Mouse (Mus musculus): ENCODE data around the gene Itih4. TPM values are rescaled to one million over a fixed set of nuclear protein-coding genes. Genes with fewer than 3 reads are reported as not detected.

Itih4 gene
- polyA plus RNA-seq (2012; rRNA removed), result 0.11 TPM in 2 replicates

DNA sequence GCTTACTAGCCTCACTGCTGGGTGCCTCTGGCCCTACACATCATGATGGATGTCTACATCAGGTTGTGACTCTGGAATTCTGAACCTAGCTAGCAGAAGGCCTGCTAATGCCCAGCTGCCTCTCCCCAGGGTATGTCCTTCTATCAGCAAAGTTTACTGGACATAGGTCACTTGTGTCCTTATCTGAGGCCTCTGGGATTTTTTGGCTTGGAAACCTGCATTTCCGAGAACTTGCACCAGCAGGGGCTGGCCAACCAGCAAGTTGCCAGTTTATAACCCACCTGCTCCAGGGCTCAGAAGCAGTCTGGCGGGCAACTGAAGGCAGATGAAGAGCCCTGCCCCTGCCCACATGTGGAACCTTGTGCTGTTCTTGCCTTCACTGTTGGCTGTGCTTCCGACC, at the start of gene Itih4:
Itih4 (plus strand) TSS at position 273 of the 400 bp plus-strand sequence.

DNA sequence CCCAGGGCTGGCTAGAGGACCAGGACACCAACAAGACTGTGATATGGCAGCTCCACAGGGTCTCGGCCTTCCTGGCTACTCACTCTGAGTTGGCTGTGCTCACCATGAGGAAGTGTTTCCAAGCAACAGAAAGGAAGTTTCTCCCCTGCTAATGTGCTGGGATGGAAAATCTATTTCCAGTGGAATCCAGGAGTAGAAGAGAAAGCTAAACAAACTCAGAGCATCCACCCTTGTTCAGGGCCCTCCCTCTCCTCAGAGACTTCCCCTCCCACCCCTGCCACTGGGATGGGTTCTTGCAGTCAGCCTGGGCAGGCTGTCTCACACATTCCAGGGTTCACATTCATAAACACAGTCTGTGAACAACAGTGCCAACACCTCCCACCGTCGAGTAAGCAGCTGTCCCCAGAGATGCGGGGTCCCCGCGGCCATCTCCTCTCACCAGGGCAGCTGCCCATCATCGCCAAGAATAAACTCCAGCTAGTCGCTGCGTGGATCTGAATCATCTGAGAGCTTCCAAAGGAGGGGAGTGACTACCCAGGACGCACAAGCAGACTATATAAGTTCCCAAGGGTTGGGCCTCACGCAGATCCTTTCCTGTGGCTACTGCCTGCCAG, 7.2 kb upstream of the Itih4 start, which contains the start of gene Mustn1:
Mustn1 (plus strand) TSS at position 243 of the 614 bp plus-strand sequence.

DNA sequence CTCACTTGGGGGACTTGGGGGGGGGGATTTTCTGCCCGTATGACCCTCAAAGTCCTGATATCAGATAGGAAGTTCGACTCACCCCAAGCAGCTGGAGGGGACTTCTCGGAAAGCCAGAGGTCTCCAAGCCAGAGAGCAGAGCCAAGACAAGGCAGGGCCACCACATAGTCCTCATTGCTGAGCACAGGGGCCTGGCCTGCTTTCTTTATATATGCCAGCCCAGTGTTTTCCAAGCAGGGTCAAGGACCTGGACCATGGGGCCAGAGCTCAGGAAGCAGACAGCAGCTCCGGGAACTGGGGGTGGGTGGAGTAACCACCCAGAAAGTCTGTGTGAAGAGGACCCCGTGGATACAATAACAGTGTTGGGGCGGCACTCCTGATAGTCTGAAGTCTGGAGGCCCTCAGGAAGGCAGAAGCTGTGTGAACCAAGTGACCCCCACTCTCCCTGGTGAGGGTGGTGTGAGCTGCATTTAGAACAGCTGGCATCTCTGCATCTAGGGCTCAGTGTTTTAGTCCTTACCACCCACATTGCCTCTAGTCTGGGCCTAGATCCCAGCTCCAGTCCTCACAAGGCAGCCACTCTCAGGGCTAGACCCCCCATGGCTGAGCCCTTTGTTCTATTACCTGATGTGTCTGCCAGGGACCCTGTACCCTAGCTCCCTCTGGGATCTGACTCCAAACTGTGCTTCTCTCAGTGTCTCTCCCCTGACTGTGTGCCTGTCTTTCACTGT, 37.3 kb downstream of the Itih4 start, which contains the start of gene Itih3:
Itih3 (minus strand) TSS at position 386 of the 731 bp plus-strand sequence.

DNA sequence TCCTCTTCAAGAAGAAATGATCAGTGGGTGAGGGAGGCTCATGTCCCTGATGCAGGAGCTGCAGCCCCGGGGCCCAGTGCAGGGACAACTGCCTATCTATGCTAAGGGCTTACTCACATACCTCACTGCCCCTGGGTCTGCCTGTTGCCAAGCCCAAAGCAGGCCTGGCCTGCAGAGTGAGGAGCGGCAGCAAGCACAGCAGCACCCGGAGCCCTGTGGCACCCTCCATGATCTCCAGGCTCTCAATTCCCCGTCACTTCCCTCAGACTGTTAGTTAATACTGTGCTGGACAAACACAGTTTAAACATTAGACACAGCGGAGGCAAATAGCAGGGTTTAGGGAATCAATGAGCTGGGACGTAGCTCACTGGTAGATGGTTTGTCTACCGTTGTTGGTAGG, 56.8 kb downstream of the Itih4 start, which contains the start of gene Itih1:
Itih1 (minus strand) TSS at position 252 of the 400 bp plus-strand sequence.

DNA sequence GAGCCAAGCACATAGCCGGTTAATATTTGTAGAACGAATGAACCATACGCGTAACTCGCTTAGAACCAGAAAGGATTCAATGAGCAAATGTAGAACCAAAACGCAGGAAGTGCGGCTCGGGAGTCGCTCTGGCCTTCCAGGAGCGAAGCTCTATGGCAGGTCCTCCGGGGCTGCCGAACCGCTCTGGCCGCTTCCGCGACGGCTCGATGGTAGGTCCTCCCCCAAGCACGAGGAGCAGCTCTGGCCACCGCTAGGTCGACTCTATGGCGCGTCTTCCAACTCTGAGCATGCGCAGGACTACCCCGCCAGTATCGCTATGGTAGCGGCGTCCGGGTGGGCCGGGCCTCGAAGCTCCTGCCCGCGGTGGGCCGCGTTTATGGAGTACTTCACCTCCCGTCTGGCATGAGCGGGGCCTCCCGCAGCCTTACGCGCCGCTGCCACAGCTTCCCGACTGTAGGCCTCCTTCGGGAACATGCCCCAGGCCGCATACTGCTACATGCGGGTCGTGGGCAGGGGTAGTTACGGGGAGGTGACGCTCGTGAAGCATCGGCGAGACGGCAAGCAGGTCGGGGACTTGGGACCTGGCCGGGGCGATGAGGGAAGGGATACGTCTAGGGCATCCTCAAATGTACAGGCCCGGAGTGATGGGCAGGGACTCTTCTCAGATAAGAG, 65.0 kb downstream of the Itih4 start, which contains the start of gene Nek4:
Nek4 (plus strand) TSS at position 224 of the 672 bp plus-strand sequence.

Other genes with a start within 250 kb of the Itih4 start
- 3.9 and 4.0 TPM in 2 replicates for gene Rft1, start 232.1 kb upstream of the Itih4 start, polyA plus RNA-seq (2012; rRNA removed)
- 0.03 and 0.12 TPM in 2 replicates for gene Sfmbt1, start 171.6 kb upstream of the Itih4 start, polyA plus RNA-seq (2012; rRNA removed)
- 9.1 and 11.9 TPM in 2 replicates for gene Tmem110, start 60.9 kb upstream of the Itih4 start, polyA plus RNA-seq (2012; rRNA removed)
- gene Mustn1, start 7.3 kb upstream of the Itih4 start, polyA plus RNA-seq (2012; rRNA removed), result 34.1 and 38.0 TPM in 2 replicates
- 0.15 and 0.18 TPM in 2 replicates for gene Itih3, start 37.3 kb downstream of the Itih4 start, polyA plus RNA-seq (2012; rRNA removed)
- gene Itih1, start 56.8 kb downstream of the Itih4 start, polyA plus RNA-seq (2012; rRNA removed), result 0.08 and 0.50 TPM in 2 replicates
- 0.56 and 1.00 TPM in 2 replicates for gene Nek4, start 64.9 kb downstream of the Itih4 start, polyA plus RNA-seq (2012; rRNA removed)
- gene Glt8d1, start 114.9 kb downstream of the Itih4 start, polyA plus RNA-seq (2012; rRNA removed), result 3.3 and 3.4 TPM in 2 replicates
- gene Spcs1, start 115.2 kb downstream of the Itih4 start, polyA plus RNA-seq (2012; rRNA removed), result 35.2 and 41.1 TPM in 2 replicates
- 3.6 and 4.3 TPM in 2 replicates for gene Pbrm1, start 132.7 kb downstream of the Itih4 start, polyA plus RNA-seq (2012; rRNA removed)
- gene Gnl3, start 132.7 kb downstream of the Itih4 start, polyA plus RNA-seq (2012; rRNA removed), result 2.6 and 2.9 TPM in 2 replicates
- 54.8 and 60.7 TPM in 2 replicates for gene Smim4, start 242.5 kb downstream of the Itih4 start, polyA plus RNA-seq (2012; rRNA removed)
- gene Nt5dc2, start 244.6 kb downstream of the Itih4 start, polyA plus RNA-seq (2012; rRNA removed), result 19.2 and 27.5 TPM in 2 replicates

Measured in stomach, adult 2 months (tissue).